Mouse (Mus musculus): ENCODE results near the gene Olfr328.
A peak's percentile ranks its signal among the peaks of the same experiment; 100 is the strongest.
"Not testable (repeated sequence)": the region's sequence is repeated elsewhere in the genome, so short reads cannot be mapped to it uniquely, and the experiment has no call there.

Olfr328 gene

GRCm38 (mm10) chr11:58555536-58555935 is at the start of gene Olfr328:
Olfr328 (minus strand) TSS chr11:58555636.
- Histone ChIP-seq H3K36me3 (ENCODE audit: control insufficient read depth, insufficient read depth, low read length, poor library complexity, severe bottlenecking) (no peaks in the 10 kb centered on the region), H3K27me3 (ENCODE audit: control insufficient read depth, insufficient read depth, low read length, poor library complexity, severe bottlenecking) (no peaks in the 10 kb centered on the region)
- no peak for DNase-seq (ENCODE audit: low read depth, low spot score)

- Histone ChIP-seq H3K27me3 (ENCODE audit: control insufficient read depth, insufficient read depth, low read length, poor library complexity, severe bottlenecking) (no peaks in the 10 kb centered on the region), H3K36me3 (ENCODE audit: control insufficient read depth, insufficient read depth, low read length, poor library complexity, severe bottlenecking) (no peaks in the 10 kb centered on the region)
- DNase-seq (ENCODE audit: low read depth, low spot score): no peak
Observed at GRCm38 (mm10) chr11:58605228-58605627, 49.8 kb upstream of the Olfr328 start.

GRCm38 (mm10) chr11:58604688-58605087 is 49.3 kb upstream of the Olfr328 start:
- no peaks in the 10 kb centered on the region for H3K36me3 ChIP-seq (ENCODE audit: control insufficient read depth, insufficient read depth, low read length, poor library complexity, severe bottlenecking)
- no peaks in the 10 kb centered on the region for H3K27me3 ChIP-seq (ENCODE audit: control insufficient read depth, insufficient read depth, low read length, poor library complexity, severe bottlenecking)
- DNase-seq (ENCODE audit: low read depth, low spot score): no peak

- Histone ChIP-seq H3K27me3 (ENCODE audit: control insufficient read depth, insufficient read depth, low read length, poor library complexity, severe bottlenecking) (no peaks in the 10 kb centered on the region), H3K36me3 (ENCODE audit: control insufficient read depth, insufficient read depth, low read length, poor library complexity, severe bottlenecking) (no peaks in the 10 kb centered on the region)
- no peak for DNase-seq (ENCODE audit: low read depth, low spot score)
Observed at GRCm38 (mm10) chr11:58602800-58603560, 47.5 kb upstream of the Olfr328 start.

- Histone ChIP-seq H3K36me3 (ENCODE audit: control insufficient read depth, insufficient read depth, low read length, poor library complexity, severe bottlenecking) (no peaks in the 10 kb centered on the region), H3K27me3 (ENCODE audit: control insufficient read depth, insufficient read depth, low read length, poor library complexity, severe bottlenecking) (no peaks in the 10 kb centered on the region)
- no peak for DNase-seq (ENCODE audit: low read depth, low spot score)
Observed at GRCm38 (mm10) chr11:58602062-58602461, 46.6 kb upstream of the Olfr328 start.

GRCm38 (mm10) chr11:58597837-58598236 is 42.4 kb upstream of the Olfr328 start:
- DNase-seq (ENCODE audit: low read depth, low spot score): no peak
- Histone ChIP-seq H3K36me3 (ENCODE audit: control insufficient read depth, insufficient read depth, low read length, poor library complexity, severe bottlenecking) (no peaks in the 10 kb centered on the region), H3K27me3 (ENCODE audit: control insufficient read depth, insufficient read depth, low read length, poor library complexity, severe bottlenecking) (no peaks in the 10 kb centered on the region)

- no peak for DNase-seq (ENCODE audit: low read depth, low spot score)
- H3K27me3 ChIP-seq (ENCODE audit: control insufficient read depth, insufficient read depth, low read length, poor library complexity, severe bottlenecking): no peaks in the 10 kb centered on the region
- H3K36me3 ChIP-seq (ENCODE audit: control insufficient read depth, insufficient read depth, low read length, poor library complexity, severe bottlenecking): no peaks in the 10 kb centered on the region
Observed at GRCm38 (mm10) chr11:58594814-58595213, 39.4 kb upstream of the Olfr328 start, which contains the start of gene Olfr324. Olfr324 (plus strand) TSS chr11:58595114.

- no peak for DNase-seq (ENCODE audit: low read depth, low spot score)
- H3K36me3 ChIP-seq (ENCODE audit: control insufficient read depth, insufficient read depth, low read length, poor library complexity, severe bottlenecking): no peaks in the 10 kb centered on the region
- H3K27me3 ChIP-seq (ENCODE audit: control insufficient read depth, insufficient read depth, low read length, poor library complexity, severe bottlenecking): no peaks in the 10 kb centered on the region
Observed at GRCm38 (mm10) chr11:58588620-58589250, 33.3 kb upstream of the Olfr328 start.

GRCm38 (mm10) chr11:58587898-58588348 is 32.5 kb upstream of the Olfr328 start:
- Histone ChIP-seq H3K36me3 (ENCODE audit: control insufficient read depth, insufficient read depth, low read length, poor library complexity, severe bottlenecking) (no peaks in the 10 kb centered on the region), H3K27me3 (ENCODE audit: control insufficient read depth, insufficient read depth, low read length, poor library complexity, severe bottlenecking) (no peaks in the 10 kb centered on the region)
- peak; percentile 11 for DNase-seq (ENCODE audit: low read depth, low spot score)

GRCm38 (mm10) chr11:58578636-58579035 is 23.2 kb upstream of the Olfr328 start:
- Histone ChIP-seq H3K36me3 (ENCODE audit: control insufficient read depth, insufficient read depth, low read length, poor library complexity, severe bottlenecking) (no peaks in the 10 kb centered on the region), H3K27me3 (ENCODE audit: control insufficient read depth, insufficient read depth, low read length, poor library complexity, severe bottlenecking) (no peaks in the 10 kb centered on the region)
- DNase-seq (ENCODE audit: low read depth, low spot score): no peak

GRCm38 (mm10) chr11:58577430-58577829 is 22.0 kb upstream of the Olfr328 start, which contains the start of gene Olfr325:
Olfr325 (plus strand) TSS chr11:58577730.
- DNase-seq (ENCODE audit: low read depth, low spot score): no peak
- no peaks in the 10 kb centered on the region for H3K27me3 ChIP-seq (ENCODE audit: control insufficient read depth, insufficient read depth, low read length, poor library complexity, severe bottlenecking)
- no peaks in the 10 kb centered on the region for H3K36me3 ChIP-seq (ENCODE audit: control insufficient read depth, insufficient read depth, low read length, poor library complexity, severe bottlenecking)

GRCm38 (mm10) chr11:58570405-58570804 is 15.0 kb upstream of the Olfr328 start, which contains the start of gene Olfr224:
Olfr224 (minus strand) TSS chr11:58570553.
- no peak for DNase-seq (ENCODE audit: low read depth, low spot score)
- Histone ChIP-seq H3K36me3 (ENCODE audit: control insufficient read depth, insufficient read depth, low read length, poor library complexity, severe bottlenecking) (no peaks in the 10 kb centered on the region), H3K27me3 (ENCODE audit: control insufficient read depth, insufficient read depth, low read length, poor library complexity, severe bottlenecking) (no peaks in the 10 kb centered on the region)

GRCm38 (mm10) chr11:58546322-58546721 is 9.1 kb downstream of the Olfr328 start, which contains the start of gene Olfr329-ps:
Olfr329-ps (minus strand) TSS chr11:58546422.
- DNase-seq (ENCODE audit: low read depth, low spot score): no peak
- Histone ChIP-seq H3K36me3 (ENCODE audit: control insufficient read depth, insufficient read depth, low read length, poor library complexity, severe bottlenecking) (no peaks in the 10 kb centered on the region), H3K27me3 (ENCODE audit: control insufficient read depth, insufficient read depth, low read length, poor library complexity, severe bottlenecking) (no peaks in the 10 kb centered on the region)

- DNase-seq (ENCODE audit: low read depth, low spot score); H3K27me3 ChIP-seq (ENCODE audit: control insufficient read depth, insufficient read depth, low read length, poor library complexity, severe bottlenecking); H3K36me3 ChIP-seq (ENCODE audit: control insufficient read depth, insufficient read depth, low read length, poor library complexity, severe bottlenecking): not testable (repeated sequence)
Observed at GRCm38 (mm10) chr11:58534736-58535135, 20.7 kb downstream of the Olfr328 start, which contains the start of gene Olfr330. Olfr330 (minus strand) TSS chr11:58534836.

- not testable (repeated sequence) for H3K27me3 ChIP-seq (ENCODE audit: control insufficient read depth, insufficient read depth, low read length, poor library complexity, severe bottlenecking); DNase-seq (ENCODE audit: low read depth, low spot score); H3K36me3 ChIP-seq (ENCODE audit: control insufficient read depth, insufficient read depth, low read length, poor library complexity, severe bottlenecking)
Observed at GRCm38 (mm10) chr11:58519756-58520155, 35.7 kb downstream of the Olfr328 start.
